ENCODE assay signal across 51 mouse cellular contexts in genomic region chr19:12671051-12671450, GRCm38 (mm10). TPM values are rescaled to one million over a fixed set of nuclear protein-coding genes. Genes with fewer than 3 reads are reported as not detected.
"Had no signal": no experiment of that assay in that cellular context is flagged by ENCODE, and none has a peak within 500 bp of the region (broad histone marks: within the 10 kb centered on the region; RNA-seq: fewer than 3 reads in every experiment).

No protein-coding gene starts in this region.

- H3K27me3 ChIP-seq: heart, embryonic 12.5 days; heart, embryonic 13.5 days; heart, embryonic 15.5 days; hindbrain, embryonic 12.5 days; hindbrain, embryonic 13.5 days; hindbrain, embryonic 15.5 days; intestine, embryonic 15.5 days; kidney, embryonic 15.5 days had no signal

- DNase-seq: heart, postnatal 10 days; heart, postnatal 14 days; heart, postnatal 36 days; heart, postnatal 4 days; kidney, adult 11 months; kidney, adult 18-20 months; kidney, adult 2 months; kidney, adult 8-10 months; kidney, adult 9 months; kidney, postnatal 10 days; kidney, postnatal 14 days; kidney, postnatal 25 days; kidney, postnatal 36 days; kidney, postnatal 4 days; layer of hippocampus, adult 9-11 months; layer of hippocampus, postnatal 36 days had no signal

- H3K9me3 ChIP-seq: heart, embryonic 10.5 days; heart, embryonic 12.5 days; heart, embryonic 13.5 days; heart, embryonic 15.5 days; hindbrain, embryonic 10.5 days; hindbrain, embryonic 12.5 days; hindbrain, embryonic 13.5 days; hindbrain, embryonic 15.5 days; intestine, embryonic 15.5 days; kidney, embryonic 15.5 days had no signal

- H3K36me3 ChIP-seq: heart, embryonic 10.5 days; heart, embryonic 12.5 days; heart, embryonic 13.5 days; heart, embryonic 15.5 days; hindbrain, embryonic 10.5 days; hindbrain, embryonic 12.5 days; hindbrain, embryonic 13.5 days; hindbrain, embryonic 15.5 days; intestine, embryonic 15.5 days; kidney, embryonic 15.5 days had no signal

- ATAC-seq: hindbrain, embryonic 16.5 days; hindbrain, postnatal 0 days; inflammation-experienced regulatory T-cells, adult 6 months; intestine, embryonic 15.5 days; intestine, embryonic 16.5 days; intestine, postnatal 0 days had no signal

- H3K4me2 ChIP-seq: heart, embryonic 11.5 days; heart, embryonic 12.5 days; heart, embryonic 13.5 days; heart, embryonic 15.5 days; hindbrain, embryonic 12.5 days; hindbrain, embryonic 13.5 days; hindbrain, embryonic 14.5 days; hindbrain, embryonic 15.5 days; intestine, embryonic 15.5 days; kidney, embryonic 15.5 days had no signal

- H3K9ac ChIP-seq: heart, embryonic 12.5 days; heart, embryonic 13.5 days; heart, embryonic 15.5 days; hindbrain, embryonic 12.5 days; hindbrain, embryonic 13.5 days; hindbrain, embryonic 14.5 days; hindbrain, embryonic 15.5 days; intestine, embryonic 15.5 days; kidney, embryonic 15.5 days had no signal

- H3K27ac ChIP-seq: heart, embryonic 10.5 days; heart, embryonic 13.5 days; heart, embryonic 15.5 days; hindbrain, embryonic 10.5 days; hindbrain, embryonic 12.5 days; hindbrain, embryonic 13.5 days; hindbrain, embryonic 14.5 days; hindbrain, embryonic 15.5 days; hindbrain, postnatal 0 days; intestine, embryonic 15.5 days; kidney, embryonic 15.5 days; kidney, postnatal 0 days; layer of hippocampus, adult 2 months had no signal

- H3K4me1 ChIP-seq: heart, embryonic 10.5 days; heart, embryonic 12.5 days; heart, embryonic 13.5 days; heart, embryonic 15.5 days; hindbrain, embryonic 10.5 days; hindbrain, embryonic 12.5 days; hindbrain, embryonic 13.5 days; hindbrain, embryonic 15.5 days; intestine, embryonic 15.5 days; kidney, embryonic 15.5 days had no signal

- H3K4me3 ChIP-seq: heart, embryonic 10.5 days; heart, embryonic 12.5 days; heart, embryonic 13.5 days; heart, embryonic 15.5 days; hindbrain, embryonic 10.5 days; hindbrain, embryonic 12.5 days; hindbrain, embryonic 13.5 days; hindbrain, embryonic 15.5 days; intestine, embryonic 15.5 days; kidney, embryonic 15.5 days; layer of hippocampus, adult 2 months had no signal

RNA-seq across cellular contexts. Expression of gene Olfr1442, which starts 0.8 kb away (rescaled TPM):
- total RNA-seq: heart, postnatal 10 days; heart, postnatal 14 days; heart, postnatal 25 days; heart, postnatal 36 days; heart, postnatal 4 days; hematopoietic stem cell, adult 5-6 weeks; hindbrain, postnatal 0 days; layer of hippocampus, adult 18-20 months; layer of hippocampus, adult 2 months; layer of hippocampus, adult 8-10 months; layer of hippocampus, postnatal 10 days; layer of hippocampus, postnatal 14 days; layer of hippocampus, postnatal 25 days; layer of hippocampus, postnatal 36 days; left cerebral cortex, adult 18-20 months had no signal
- polyA plus RNA-seq: heart, embryonic 10.5 days; heart, embryonic 11.5 days; heart, embryonic 12.5 days; heart, embryonic 13.5 days; heart, embryonic 14.5 days; heart, embryonic 15.5 days; heart, embryonic 16.5 days; heart, postnatal 0 days; hindbrain, embryonic 10.5 days; hindbrain, embryonic 11.5 days; hindbrain, embryonic 12.5 days; hindbrain, embryonic 13.5 days; hindbrain, embryonic 14.5 days; hindbrain, embryonic 15.5 days; hindbrain, embryonic 16.5 days; hindbrain, postnatal 0 days; inflammation-experienced regulatory T-cells, adult 6 months; intestine, embryonic 14.5 days; intestine, embryonic 15.5 days; intestine, embryonic 16.5 days; intestine, postnatal 0 days; kidney, embryonic 14.5 days; kidney, embryonic 15.5 days; large intestine, adult 2 months had no signal

RNA-seq across cellular contexts. Expression of gene Olfr1443, which starts 6.9 kb away (rescaled TPM):
- total RNA-seq: heart, postnatal 10 days; heart, postnatal 14 days; heart, postnatal 25 days; heart, postnatal 36 days; heart, postnatal 4 days; hematopoietic stem cell, adult 5-6 weeks; hindbrain, postnatal 0 days; layer of hippocampus, adult 18-20 months; layer of hippocampus, adult 2 months; layer of hippocampus, adult 8-10 months; layer of hippocampus, postnatal 10 days; layer of hippocampus, postnatal 14 days; layer of hippocampus, postnatal 25 days; layer of hippocampus, postnatal 36 days; left cerebral cortex, adult 18-20 months had no signal
- polyA plus RNA-seq: heart, embryonic 10.5 days; heart, embryonic 11.5 days; heart, embryonic 12.5 days; heart, embryonic 13.5 days; heart, embryonic 14.5 days; heart, embryonic 15.5 days; heart, embryonic 16.5 days; heart, postnatal 0 days; hindbrain, embryonic 10.5 days; hindbrain, embryonic 11.5 days; hindbrain, embryonic 12.5 days; hindbrain, embryonic 13.5 days; hindbrain, embryonic 14.5 days; hindbrain, embryonic 15.5 days; hindbrain, embryonic 16.5 days; hindbrain, postnatal 0 days; inflammation-experienced regulatory T-cells, adult 6 months; intestine, embryonic 14.5 days; intestine, embryonic 15.5 days; intestine, embryonic 16.5 days; intestine, postnatal 0 days; kidney, adult 2 months; kidney, embryonic 14.5 days; kidney, embryonic 15.5 days; kidney, embryonic 16.5 days; kidney, postnatal 0 days; large intestine, adult 2 months had no signal

RNA-seq across cellular contexts. Expression of gene Keg1, which starts 24.5 kb away (rescaled TPM):
- total RNA-seq: heart, postnatal 10 days; heart, postnatal 14 days; heart, postnatal 25 days; heart, postnatal 36 days; heart, postnatal 4 days; hematopoietic stem cell, adult 5-6 weeks; hindbrain, postnatal 0 days; layer of hippocampus, adult 18-20 months; layer of hippocampus, adult 2 months; layer of hippocampus, adult 8-10 months; layer of hippocampus, postnatal 10 days; layer of hippocampus, postnatal 14 days; layer of hippocampus, postnatal 25 days; layer of hippocampus, postnatal 36 days; left cerebral cortex, adult 18-20 months had no signal
- polyA plus RNA-seq: heart, embryonic 10.5 days; heart, embryonic 11.5 days; heart, embryonic 12.5 days; heart, embryonic 13.5 days; heart, embryonic 14.5 days; heart, embryonic 15.5 days; heart, embryonic 16.5 days; heart, postnatal 0 days; hindbrain, embryonic 10.5 days; hindbrain, embryonic 11.5 days; hindbrain, embryonic 12.5 days; hindbrain, embryonic 13.5 days; hindbrain, embryonic 14.5 days; hindbrain, embryonic 15.5 days; hindbrain, embryonic 16.5 days; hindbrain, postnatal 0 days; inflammation-experienced regulatory T-cells, adult 6 months; large intestine, adult 2 months had no signal

RNA-seq across cellular contexts. Expression of gene Glyat, which starts 37.9 kb away (rescaled TPM):
- total RNA-seq: heart, postnatal 10 days; heart, postnatal 14 days; heart, postnatal 25 days; heart, postnatal 36 days; heart, postnatal 4 days; hematopoietic stem cell, adult 5-6 weeks; hindbrain, postnatal 0 days; left cerebral cortex, adult 18-20 months had no signal
- polyA plus RNA-seq: heart, embryonic 10.5 days; heart, embryonic 11.5 days; heart, embryonic 12.5 days; heart, embryonic 14.5 days; heart, embryonic 15.5 days; heart, embryonic 16.5 days; heart, postnatal 0 days; hindbrain, embryonic 10.5 days; hindbrain, embryonic 11.5 days; hindbrain, embryonic 12.5 days; hindbrain, embryonic 13.5 days; hindbrain, embryonic 14.5 days; hindbrain, embryonic 15.5 days; hindbrain, embryonic 16.5 days; hindbrain, postnatal 0 days; inflammation-experienced regulatory T-cells, adult 6 months; intestine, embryonic 14.5 days; large intestine, adult 2 months had no signal
